Mouse (Mus musculus) E14TG2a.4 (cell line): ENCODE measurements at regions not wholly inside any gene's neighbourhood (a gene's known extent, or its start where the extent isn't known, plus 50 kb on each side); places are given as distances from the start of the nearest gene placed in this dataset.

ENCODE experiments used
- CTCF ChIP-seq: conservative IDR thresholded peaks from 2 replicates; pipeline ENCODE4 v1.5.1; 2014; ENCODE audit warnings: low read length
- NANOG ChIP-seq: IDR thresholded peaks from 2 replicates; pipeline ENCODE4 v1.6.1; 2014; ENCODE audit warnings: borderline replicate concordance, low read length, mixed read lengths
- POU5F1 ChIP-seq: IDR thresholded peaks from 2 replicates; pipeline ENCODE4 v1.6.1; 2014; ENCODE audit warnings: low read length, borderline replicate concordance

DNA sequence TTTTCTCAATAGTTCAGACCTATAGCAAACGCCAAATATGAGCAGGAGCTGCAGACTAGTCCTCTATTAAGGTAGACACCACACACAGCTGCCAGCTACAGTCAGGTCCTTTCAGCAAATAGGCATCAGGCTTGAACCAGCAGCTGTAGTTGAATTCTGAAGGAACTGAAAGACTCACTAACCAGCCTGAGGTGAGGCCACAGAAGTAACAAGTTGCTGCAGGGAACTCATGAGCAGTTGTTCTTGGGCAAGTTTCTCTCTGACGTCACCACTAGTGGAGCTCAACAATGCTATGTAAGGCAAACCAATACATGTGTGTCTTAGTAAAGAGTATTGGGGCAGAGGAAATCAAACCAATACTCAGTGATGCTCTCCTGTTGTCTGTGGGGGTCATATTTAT lies 91.5 kb upstream of the Hgf start:
- no peak for TF ChIP-seq CTCF
- no peak for TF ChIP-seq POU5F1
- no peak for TF ChIP-seq NANOG
